Mouse (Mus musculus): ENCODE measurements around the gene Padi4.

Gene Padi4

GRCm38 (mm10) chr4:140741401-140741800 is 32.6 kb downstream of the Padi4 start:
- no peak for DNase-seq (ENCODE audit: low spot score in 2 of 2)

- DNase-seq (ENCODE audit: low spot score in 2 of 2) = no peak
Observed at GRCm38 (mm10) chr4:140740655-140741054, 33.4 kb downstream of the Padi4 start.

- DNase-seq (ENCODE audit: low spot score in 2 of 2) = no peak
Observed at GRCm38 (mm10) chr4:140732871-140733270, 41.2 kb downstream of the Padi4 start.

GRCm38 (mm10) chr4:140731654-140732053 is 42.4 kb downstream of the Padi4 start:
- no peak for DNase-seq (ENCODE audit: low spot score in 2 of 2)

GRCm38 (mm10) chr4:140726907-140727306 is 47.1 kb downstream of the Padi4 start:
- no peak for DNase-seq (ENCODE audit: low spot score in 2 of 2)

GRCm38 (mm10) chr4:140724739-140725138 is 49.3 kb downstream of the Padi4 start:
- DNase-seq (ENCODE audit: low spot score in 2 of 2) = no peak

- peak in 1 of 2 experiments; percentile 44 for DNase-seq (ENCODE audit: low spot score in 2 of 2)
Observed at GRCm38 (mm10) chr4:140723801-140724200, 50.2 kb downstream of the Padi4 start.

GRCm38 (mm10) chr4:140723192-140723591 is 50.8 kb downstream of the Padi4 start:
- no peak for DNase-seq (ENCODE audit: low spot score in 2 of 2)

- DNase-seq (ENCODE audit: low spot score in 2 of 2) = no peak
Observed at GRCm38 (mm10) chr4:140722710-140723109, 51.3 kb downstream of the Padi4 start.

GRCm38 (mm10) chr4:140721968-140722490 is 52.0 kb downstream of the Padi4 start:
- DNase-seq (ENCODE audit: low spot score in 2 of 2) = no peak

GRCm38 (mm10) chr4:140720091-140720490 is 53.9 kb downstream of the Padi4 start:
- no peak for DNase-seq (ENCODE audit: low spot score in 2 of 2)

- no peak for DNase-seq (ENCODE audit: low spot score in 2 of 2)
Observed at GRCm38 (mm10) chr4:140718436-140718835, 55.6 kb downstream of the Padi4 start.

GRCm38 (mm10) chr4:140716994-140717393 is 57.0 kb downstream of the Padi4 start:
- DNase-seq (ENCODE audit: low spot score in 2 of 2) = no peak

- DNase-seq (ENCODE audit: low spot score in 2 of 2) = no peak
Observed at GRCm38 (mm10) chr4:140714586-140714985, 59.5 kb downstream of the Padi4 start.

- peak; percentile 95 to 97 for DNase-seq (ENCODE audit: low spot score in 2 of 2)
Observed at GRCm38 (mm10) chr4:140713480-140714365, 60.3 kb downstream of the Padi4 start.

GRCm38 (mm10) chr4:140711360-140711759 is 62.7 kb downstream of the Padi4 start:
- DNase-seq (ENCODE audit: low spot score in 2 of 2) = no peak

GRCm38 (mm10) chr4:140710781-140711180 is 63.3 kb downstream of the Padi4 start:
- no peak for DNase-seq (ENCODE audit: low spot score in 2 of 2)

- DNase-seq (ENCODE audit: low spot score in 2 of 2) = no peak
Observed at GRCm38 (mm10) chr4:140709617-140710016, 64.4 kb downstream of the Padi4 start.

GRCm38 (mm10) chr4:140709111-140709510 is 64.9 kb downstream of the Padi4 start:
- DNase-seq (ENCODE audit: low spot score in 2 of 2) = no peak

GRCm38 (mm10) chr4:140708297-140708927 is 65.6 kb downstream of the Padi4 start:
- no peak for DNase-seq (ENCODE audit: low spot score in 2 of 2)

GRCm38 (mm10) chr4:140707615-140708014 is 66.4 kb downstream of the Padi4 start:
- no peak for DNase-seq (ENCODE audit: low spot score in 2 of 2)

- no peak for DNase-seq (ENCODE audit: low spot score in 2 of 2)
Observed at GRCm38 (mm10) chr4:140704166-140704565, 69.9 kb downstream of the Padi4 start.

- DNase-seq (ENCODE audit: low spot score in 2 of 2) = no peak
Observed at GRCm38 (mm10) chr4:140703636-140704035, 70.4 kb downstream of the Padi4 start.

All from cerebellum, postnatal 4 days (tissue).